Mouse (Mus musculus) thymus, adult 2 months (tissue): ENCODE results near the gene Flot1.

Experiments used
- CTCF ChIP-seq: fragments of 200-500 bp; IDR thresholded peaks from 2 replicates; pipeline ENCODE4 v1.5.1; 2012; ENCODE audit warnings: mild to moderate bottlenecking, control low read depth, low read length, moderate library complexity, borderline replicate concordance; ENCODE audit not compliant: control insufficient read depth, poor library complexity, insufficient read depth; ENCODE audit errors: extremely low read depth
- POLR2A ChIP-seq: fragments of 200-500 bp; IDR thresholded peaks from 2 replicates; pipeline ENCODE4 v1.6.1; 2012; ENCODE audit warnings: mild to moderate bottlenecking, low read length, control low read depth, moderate library complexity; ENCODE audit not compliant: control insufficient read depth, poor library complexity, insufficient read depth; ENCODE audit errors: extremely low read depth

DNA sequence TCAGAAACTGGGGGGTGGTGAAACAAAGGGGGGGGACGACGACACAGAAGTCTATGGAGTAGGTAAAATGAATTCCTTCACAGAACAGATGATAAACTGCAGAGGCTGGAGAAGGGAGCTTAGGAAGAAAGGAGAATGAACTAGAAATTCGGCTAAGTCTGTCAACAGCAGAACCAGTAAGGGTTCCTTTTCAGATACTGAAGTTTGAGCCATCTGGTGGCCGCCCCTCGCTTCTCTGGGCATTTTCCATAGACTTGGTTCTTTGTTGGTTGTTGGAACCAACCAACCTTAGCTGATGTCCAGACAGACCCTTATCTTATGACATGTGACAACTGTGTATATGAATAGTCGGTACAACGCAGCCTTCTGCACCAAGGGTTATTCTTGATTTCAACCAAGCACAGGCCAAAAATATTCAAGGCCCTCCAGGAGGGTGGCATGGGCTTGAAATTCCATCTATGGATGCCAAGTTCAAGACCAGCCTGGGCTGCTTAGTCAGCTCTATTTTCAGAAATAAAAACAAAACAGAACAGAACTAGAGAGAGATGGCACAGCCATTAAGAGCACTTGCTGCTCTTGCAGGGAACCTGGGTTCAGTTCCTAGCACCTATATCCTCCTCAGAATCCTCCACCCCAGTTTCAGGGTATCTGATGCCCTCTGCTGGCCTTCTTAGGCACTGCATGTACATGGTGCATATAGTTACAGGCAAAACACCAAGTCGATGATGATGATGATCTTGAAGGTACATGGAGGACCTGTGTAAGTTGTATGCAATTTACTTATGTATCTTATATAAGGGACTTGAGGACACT, 48.1 kb downstream of the Flot1 start:
- no peak for TF ChIP-seq CTCF
- no peak for TF ChIP-seq POLR2A
